In the genomic region with DNA sequence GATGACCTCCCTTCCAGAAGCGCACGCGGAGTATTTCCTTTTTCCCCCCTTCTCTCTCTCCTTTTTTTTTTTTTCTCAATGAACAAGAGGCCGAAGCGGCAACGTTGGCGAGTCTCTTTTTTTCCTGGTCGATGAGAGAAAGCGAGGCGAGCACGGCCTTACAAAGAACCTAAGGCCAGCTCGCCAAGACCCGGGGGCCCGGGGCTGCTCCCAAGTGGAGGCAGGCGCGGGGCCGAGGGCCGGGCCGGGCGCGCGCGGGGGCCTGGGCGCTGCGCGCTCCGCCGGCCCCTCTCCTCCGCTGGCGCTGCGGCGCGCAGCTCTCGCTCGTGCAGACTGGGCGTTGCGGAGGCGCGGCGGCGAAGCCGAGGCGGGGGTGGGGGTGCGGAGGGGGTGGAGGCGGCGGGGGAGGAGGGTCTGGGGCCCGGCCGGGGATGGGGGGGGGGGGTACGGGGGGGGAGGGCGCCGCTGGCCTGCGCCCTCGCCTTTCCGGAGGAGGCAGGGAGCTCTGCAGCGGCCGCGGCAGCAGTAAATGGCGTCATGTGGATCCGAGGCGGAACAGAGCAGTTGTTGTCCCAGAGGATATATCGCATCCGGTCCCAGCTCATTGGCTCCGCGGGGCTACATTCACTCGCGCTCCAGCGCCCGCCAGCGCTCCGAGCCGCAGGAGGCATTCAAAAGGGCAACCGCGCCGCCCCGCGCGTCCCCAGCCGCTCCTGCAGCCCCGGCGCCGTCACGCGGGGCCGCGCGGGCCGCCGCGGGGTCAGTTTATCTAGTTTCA, we compare ENCODE assay signal across 8 mouse cellular contexts. TPM values are rescaled to one million over a fixed set of nuclear protein-coding genes. Genes with fewer than 3 reads are reported as not detected.
DNase-seq lines count a peak whose midpoint lies in the region; ATAC-seq and TF ChIP-seq lines count a peak whose summit lies in the region.

TSS of gene Spry2 (minus strand) at position 29 of the 778 bp plus-strand sequence.

- TF ChIP-seq CTCF in gastrocnemius, adult 2 months (IDR thresholded peaks at IDR 0.05): no peak
- TF ChIP-seq CTCF in left cerebral cortex, adult 2 months (IDR thresholded peaks at IDR 0.05): no peak

- H3K4me1 ChIP-seq in hindbrain, embryonic 16.5 days (ENCODE audit: control insufficient read depth, insufficient read depth, low read depth, low read length): peaks cover 11% of the 10 kb centered on the region

- intact Hi-C loops in gastrocnemius, adult 2 months (cut with DNase I): loop anchor here (1.0 to 10.0 kb wide), 6 partner anchors 165 to 722 kb away; partner anchors contain the start of gene Rbm26
- intact Hi-C loops in left cerebral cortex, adult 2 months (cut with DNase I): loop anchor here (1.0 to 10.0 kb wide), 12 partner anchors 115 to 722 kb away; partner anchors contain the start of gene Rbm26

- peaks cover 46% of the 10 kb centered on the region for H3K79me2 ChIP-seq in macrophage (ENCODE audit: inconsistent target)

- DNase-seq in WW6 (ENCODE audit: low read depth, low spot score): peak; percentile 89
- peak; percentile 87 to 88 for DNase-seq in cerebellum, postnatal 25 days
- DNase-seq in gastrocnemius, adult 2 months: peak; percentile 95
- DNase-seq in left cerebral cortex, adult 2 months (ENCODE audit: extremely low spot score in 1 of 2, low spot score in 2 of 2): peak; percentile 85 to 91
- DNase-seq in right cerebral cortex, adult 18-20 months: peak; percentile 95
- DNase-seq in urinary bladder, postnatal 14 days (ENCODE audit: low spot score): peak; percentile 92

- ATAC-seq in hindbrain, embryonic 16.5 days: peak; percentile 95

- 0% methylated on average over 62 of the region's 89 CpGs for WGBS in hindbrain, embryonic 16.5 days
- WGBS in macrophage (ENCODE audit: missing documents): 0% methylated on average over 50 of the region's 89 CpGs

- peak within 1 kb of the TSS; percentile 91 for H3K4me2 ChIP-seq in hindbrain, embryonic 16.5 days (ENCODE audit: low read length)

- peak within 1 kb of the TSS; percentile 89 for H3K9ac ChIP-seq in hindbrain, embryonic 16.5 days (ENCODE audit: low read depth, low read length)

- no peaks in the 10 kb centered on the region for H3K27me3 ChIP-seq in hindbrain, embryonic 16.5 days (replicated peaks; ENCODE audit: control insufficient read depth, insufficient read depth, low read length)

- peak within 1 kb of the TSS; percentile 97 for H3K4me3 ChIP-seq in gastrocnemius, adult 2 months
- peak within 1 kb of the TSS; percentile 78 for H3K4me3 ChIP-seq in hindbrain, embryonic 16.5 days (ENCODE audit: low read length)
- H3K4me3 ChIP-seq in left cerebral cortex, adult 2 months: peak within 1 kb of the TSS; percentile 57
- H3K4me3 ChIP-seq in macrophage (ENCODE audit: inconsistent target): peak within 1 kb of the TSS; percentile 98

- no peaks in the 10 kb centered on the region for H3K36me3 ChIP-seq in hindbrain, embryonic 16.5 days (ENCODE audit: control insufficient read depth, insufficient read depth, low read length)
- no peaks in the 10 kb centered on the region for H3K36me3 ChIP-seq in macrophage (ENCODE audit: inconsistent target)

- H3K9me3 ChIP-seq in hindbrain, embryonic 16.5 days (ENCODE audit: control insufficient read depth, low read length): no peaks in the 10 kb centered on the region

- peak within 1 kb of the TSS; percentile 98 for H3K27ac ChIP-seq in gastrocnemius, adult 2 months
- peak within 1 kb of the TSS; percentile 99 for H3K27ac ChIP-seq in hindbrain, embryonic 16.5 days (ENCODE audit: low read depth, low read length)
- peak within 1 kb of the TSS; percentile 99 for H3K27ac ChIP-seq in left cerebral cortex, adult 2 months
- peak within 1 kb of the TSS; percentile 92 for H3K27ac ChIP-seq in macrophage

RNA-seq across cellular contexts. Expression of gene Spry2, which starts in this region (rescaled TPM):
- 10 to 100 TPM; 16.8 to 21.8 TPM for total RNA-seq in gastrocnemius, adult 2 months (2021)
- polyA plus RNA-seq in hindbrain, embryonic 16.5 days (2015; fragmentation: Nextera tagmentation; extraction: Ambion mirVana): 34.1 and 35.0 TPM in 2 replicates
- total RNA-seq in left cerebral cortex, adult 2 months (2021): 100 to 1,000 TPM in 1 of 2 experiments, 10 to 100 TPM in 1; 96.2 to 102 TPM
- total RNA-seq in macrophage (2018; cell fraction: chromatin; rRNA removed): 10 to 100 TPM in 1 of 26 experiments, 1 to 10 TPM in 25; 1.1 to 13.1 (median 3.9) TPM
- total RNA-seq in macrophage (2018; cell fraction: cytosol; rRNA removed): 10 to 100 TPM in 3 of 26 experiments, 1 to 10 TPM in 23; 1.3 to 14.4 (median 4.5) TPM
- 10 to 100 TPM in 7 of 26 experiments, 1 to 10 TPM in 19; 3.2 to 23.0 (median 5.9) TPM for total RNA-seq in macrophage (2018; cell fraction: nucleus; rRNA removed)
- polyA plus RNA-seq in macrophage (2018): 2.3 to 14.3 TPM (median 3.0 TPM) in 3 replicates

Comparison
In these comparisons a context has a peak if more than half of its experiments do, and no peak if none do; other contexts are left out.
1. Peak in every context shown above with its lines: DNase-seq, ATAC-seq, H3K4me3 ChIP-seq and H3K27ac ChIP-seq.
2. RNA of gene Spry2 (total RNA-seq): 96.2 to 102 TPM in left cerebral cortex, adult 2 months; 16.8 to 21.8 TPM in gastrocnemius, adult 2 months; every median in the first group is over 4 times any median in the second.